Mouse (Mus musculus): ENCODE measurements at regions not wholly inside any gene's neighbourhood (a gene's known extent, or its start where the extent isn't known, plus 50 kb on each side); places are given as distances from the start of the nearest gene placed in this dataset.

GRCm38 (mm10) chr13:107645121-107645864 is 399.0 kb upstream of the Smim15 start:
- TF ChIP-seq EP300 (IDR thresholded peaks at IDR 0.05; ENCODE audit: low read depth) (no peak), CTCF (IDR thresholded peaks at IDR 0.05; ENCODE audit: low read depth) (no peak)
